ENCODE assay signal across 14 mouse cellular contexts in the genomic region with DNA sequence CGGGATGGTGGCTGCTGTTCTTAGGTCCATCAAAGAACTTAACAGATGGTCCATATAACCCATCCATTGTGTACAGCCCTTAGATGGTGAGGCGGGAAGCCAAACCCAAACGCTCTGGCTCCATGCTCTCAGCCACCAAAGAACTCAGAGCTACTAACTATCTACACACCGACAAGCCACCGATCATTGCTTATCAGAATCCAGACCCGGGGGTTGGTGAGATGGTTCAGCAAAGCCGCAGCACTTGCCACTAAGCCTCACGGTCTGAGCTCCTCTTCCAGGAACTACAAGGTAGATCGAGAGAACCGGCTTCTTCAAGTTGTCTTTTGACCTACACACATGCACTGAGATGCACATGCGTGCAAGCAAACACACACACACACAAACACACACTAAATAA.
"Had no signal": no experiment of that assay in that cellular context is flagged by ENCODE, and none has a peak within 500 bp of the region (broad histone marks: within the 10 kb centered on the region; RNA-seq: fewer than 3 reads in every experiment).

No protein-coding gene starts in this region.

- DNase-seq: kidney, adult 18-20 months; lung, embryonic 14.5 days; lung, postnatal 10 days; right cerebral cortex, postnatal 4 days; spleen, adult 18-20 months; thymus, adult 18-20 months; thymus, postnatal 14 days had no signal

- H3K27me3 ChIP-seq: intestine, embryonic 15.5 days; kidney, embryonic 15.5 days; limb, embryonic 15.5 days; midbrain, embryonic 12.5 days; neural tube, embryonic 13.5 days had no signal

- H3K9me3 ChIP-seq: intestine, embryonic 15.5 days; kidney, embryonic 15.5 days; limb, embryonic 15.5 days; midbrain, embryonic 12.5 days; neural tube, embryonic 13.5 days had no signal

- ATAC-seq: intestine, embryonic 15.5 days; midbrain, embryonic 16.5 days had no signal

- H3K4me2 ChIP-seq: intestine, embryonic 15.5 days; kidney, embryonic 15.5 days; limb, embryonic 15.5 days; lung, embryonic 14.5 days; midbrain, embryonic 12.5 days; neural tube, embryonic 13.5 days had no signal

- H3K27ac ChIP-seq: intestine, embryonic 15.5 days; left cerebral cortex, adult 2 months; limb, embryonic 15.5 days; midbrain, embryonic 12.5 days; neural tube, embryonic 13.5 days had no signal

- H3K9ac ChIP-seq: intestine, embryonic 15.5 days; kidney, embryonic 15.5 days; limb, embryonic 15.5 days; lung, embryonic 14.5 days; midbrain, embryonic 12.5 days; neural tube, embryonic 13.5 days had no signal

- H3K4me3 ChIP-seq: intestine, embryonic 15.5 days; kidney, embryonic 15.5 days; left cerebral cortex, adult 2 months; limb, embryonic 15.5 days; midbrain, embryonic 12.5 days; neural tube, embryonic 13.5 days had no signal

- H3K36me3 ChIP-seq: intestine, embryonic 15.5 days; kidney, embryonic 15.5 days; limb, embryonic 15.5 days; midbrain, embryonic 12.5 days; neural tube, embryonic 13.5 days had no signal
